Mouse (Mus musculus) megakaryocyte, embryonic 14.5 days (primary cell): ENCODE results near the gene Zar1.

Experiments
- FLI1 ChIP-seq: IDR thresholded peaks from 2 replicates; pipeline ENCODE4 v1.6.1; 2012; ENCODE audit warnings: low read length, inconsistent platforms, mixed read lengths
- GATA1 ChIP-seq: IDR thresholded peaks from 3 replicates; pipeline ENCODE4 v1.6.1; 2012; ENCODE audit warnings: mixed read lengths, low read length, inconsistent platforms, borderline replicate concordance

GRCm38 (mm10) chr5:72565621-72566020, 15.4 kb downstream of the Zar1 start:
- TF ChIP-seq GATA1 (no peak), FLI1 (no peak)
